Mouse (Mus musculus): ENCODE data around the gene Epx. TPM values are rescaled to one million over a fixed set of nuclear protein-coding genes. Genes with fewer than 3 reads are reported as not detected.
"Not testable (repeated sequence)": the region's sequence is repeated elsewhere in the genome, so short reads cannot be mapped to it uniquely, and the experiment has no call there.

Epx gene
- 0.22 and 0.64 TPM in 2 replicates for polyA plus RNA-seq (2015; fragmentation: Nextera tagmentation; extraction: Ambion mirVana)

DNA sequence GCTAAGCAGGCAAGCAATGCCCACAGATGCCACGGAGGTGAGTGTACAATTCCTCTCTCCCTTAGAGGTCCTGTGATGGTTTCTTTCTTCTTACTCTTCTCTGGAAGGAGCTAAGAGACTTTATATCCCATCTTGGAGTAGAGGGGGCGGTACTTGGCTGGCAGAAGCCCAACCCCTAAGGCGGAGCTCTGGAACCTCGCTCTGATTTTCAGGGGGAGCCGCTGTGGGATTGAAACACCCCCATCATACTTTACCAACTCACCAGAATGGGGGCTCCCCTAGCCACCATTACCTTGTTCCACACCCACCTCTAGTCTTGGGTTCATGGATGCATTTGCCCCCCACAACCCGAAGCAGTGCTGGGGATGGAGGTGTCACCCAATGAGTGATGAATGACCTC, at the start of gene Epx:
Epx (minus strand) TSS at position 101 of the 400 bp plus-strand sequence.
- no peak for DNase-seq (ENCODE audit: low spot score)

DNA sequence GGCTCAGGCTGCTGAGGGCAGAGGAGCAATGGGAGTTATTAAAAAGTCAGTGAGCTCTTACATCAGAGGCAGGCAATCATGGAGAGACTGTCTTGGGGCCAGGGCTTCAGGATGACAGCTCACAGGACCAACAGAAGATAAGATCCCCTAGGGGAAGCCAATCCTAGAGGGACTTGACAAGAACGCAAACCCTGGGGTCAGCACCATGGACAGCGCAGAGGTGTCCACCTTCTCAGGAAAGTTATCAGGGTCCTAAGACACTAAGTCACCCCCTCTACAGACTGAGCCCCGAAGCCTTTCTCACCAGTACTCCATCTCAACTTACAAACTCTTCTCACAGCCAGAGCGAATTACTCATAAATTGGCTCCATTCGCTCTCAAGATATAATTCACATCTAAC, 45.6 kb upstream of the Epx start, which contains the start of gene Olfr464:
Olfr464 (minus strand) TSS at position 2 of the 400 bp plus-strand sequence.
- peak; percentile 10 for DNase-seq (ENCODE audit: low spot score)

DNA sequence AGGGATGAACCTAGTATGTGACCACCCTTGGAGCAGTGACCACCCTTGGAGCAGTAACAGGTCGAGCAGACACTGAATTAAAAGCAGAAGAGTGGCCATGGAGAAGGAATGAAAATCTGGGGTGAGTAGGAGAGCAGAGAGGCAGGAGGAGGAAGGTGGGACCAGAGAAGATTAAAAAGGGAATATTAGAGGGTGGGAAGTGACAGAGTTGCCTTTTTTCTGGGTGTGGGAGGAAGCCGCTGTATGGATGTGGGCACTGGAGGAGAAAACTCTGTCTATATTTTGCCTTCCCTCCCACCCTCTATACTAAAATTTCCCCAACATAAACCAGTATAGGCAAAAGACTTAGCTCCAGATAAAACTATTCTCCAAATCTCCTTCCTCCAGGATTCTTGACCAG, 45.0 kb upstream of the Epx start:
- DNase-seq (ENCODE audit: low spot score): no peak

DNA sequence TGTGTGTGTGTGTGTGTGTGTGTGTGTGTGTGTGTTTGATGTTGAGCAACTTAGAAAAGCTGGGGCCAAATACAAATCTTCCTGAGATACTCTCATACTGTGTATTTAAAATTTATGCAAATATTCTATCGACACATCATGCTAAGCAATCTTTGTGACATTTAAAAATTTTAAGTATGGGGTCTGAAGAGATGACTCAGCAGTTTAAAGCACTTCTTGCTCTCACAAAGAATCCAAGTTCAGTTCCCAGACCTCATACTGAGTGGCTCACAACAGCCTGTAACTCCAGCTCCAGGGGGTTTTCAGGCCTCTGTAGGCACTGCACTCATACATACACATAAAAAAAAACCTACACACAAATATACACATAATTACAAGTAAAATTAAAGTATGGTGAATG, 40.7 kb upstream of the Epx start:
- no peak for DNase-seq (ENCODE audit: low spot score)

DNA sequence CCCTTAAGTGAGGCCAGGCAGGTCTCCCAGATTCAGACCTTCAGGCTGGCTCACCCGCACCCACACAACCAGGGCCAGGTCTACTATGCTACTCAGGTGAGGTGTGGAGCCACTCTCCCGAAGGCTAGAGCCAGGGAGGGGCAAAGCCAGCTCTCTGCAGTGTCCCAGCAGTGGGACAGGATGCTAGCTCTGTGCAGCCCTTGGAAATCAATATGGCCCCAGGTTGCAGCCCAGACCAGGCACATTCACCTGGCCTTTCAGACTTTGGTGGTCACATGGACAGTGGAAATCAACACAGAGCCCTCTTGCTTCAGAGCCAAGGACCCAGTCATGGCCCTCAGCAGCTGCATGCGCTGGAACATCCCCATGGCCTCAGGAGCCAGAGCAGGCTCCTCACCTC, 29.0 kb upstream of the Epx start:
- no peak for DNase-seq (ENCODE audit: low spot score)

DNA sequence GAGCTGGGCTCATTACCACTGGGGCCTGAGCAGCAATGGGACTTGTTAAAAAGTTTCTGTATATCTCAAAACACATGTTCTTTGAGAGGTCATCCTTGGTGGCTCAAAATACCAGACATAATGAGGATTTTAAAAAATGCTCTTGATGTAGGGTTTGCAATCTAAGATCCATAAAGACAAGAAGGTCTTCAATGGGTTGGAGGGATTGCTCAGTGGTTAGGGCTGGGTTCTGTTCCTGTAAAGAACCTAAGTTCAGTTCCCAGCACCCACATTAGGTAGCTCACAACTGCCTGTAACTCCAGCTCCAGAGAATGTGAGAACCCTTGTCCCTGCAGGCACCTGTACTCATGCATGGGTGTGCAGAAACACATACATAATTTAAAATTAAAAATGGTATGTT, 22.0 kb upstream of the Epx start, which contains the start of gene Olfr463:
Olfr463 (minus strand) TSS at position 101 of the 400 bp plus-strand sequence.
- no peak for DNase-seq (ENCODE audit: low spot score)

DNA sequence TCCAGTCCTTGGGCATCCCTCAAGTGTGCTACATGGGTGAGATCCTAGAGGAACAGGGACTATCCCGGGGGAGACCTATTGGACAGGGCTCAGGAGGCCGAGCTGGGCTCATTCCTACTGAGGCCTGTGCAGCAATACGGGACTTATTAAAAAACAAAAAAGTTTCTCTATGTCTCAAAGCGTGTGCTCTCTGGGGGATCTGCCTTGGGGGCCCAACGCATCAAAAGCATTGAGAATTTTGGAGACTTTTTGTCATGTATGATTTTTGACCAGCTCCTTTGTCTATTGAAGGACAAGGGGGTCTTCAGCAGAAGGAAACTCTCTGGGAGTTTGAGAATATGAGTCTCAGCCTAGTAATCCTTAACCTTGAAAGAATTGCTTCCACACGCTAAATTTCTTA, 16.8 kb upstream of the Epx start, which contains the start of gene Olfr462:
Olfr462 (minus strand) TSS at position 101 of the 400 bp plus-strand sequence.
- DNase-seq (ENCODE audit: low spot score): no peak

DNA sequence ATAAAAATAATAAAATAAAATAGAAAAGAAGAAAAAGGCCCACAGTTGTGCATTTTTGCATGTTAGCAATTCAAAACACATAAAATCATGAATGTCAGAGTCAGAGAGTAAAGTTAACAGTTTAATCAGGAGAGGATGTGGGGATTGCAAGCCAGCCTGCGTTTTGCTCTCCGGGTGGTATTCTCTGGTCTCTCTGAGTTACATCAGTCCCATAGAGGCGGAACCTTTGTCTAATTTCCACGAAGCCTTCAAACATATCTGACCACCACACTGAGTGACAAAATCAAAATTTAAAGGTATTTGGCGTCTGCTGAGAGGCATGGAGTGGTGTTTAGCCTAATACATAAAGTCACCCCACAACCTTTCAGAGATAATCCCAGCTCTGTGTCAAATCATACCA, 9.5 kb upstream of the Epx start:
- no peak for DNase-seq (ENCODE audit: low spot score)

DNA sequence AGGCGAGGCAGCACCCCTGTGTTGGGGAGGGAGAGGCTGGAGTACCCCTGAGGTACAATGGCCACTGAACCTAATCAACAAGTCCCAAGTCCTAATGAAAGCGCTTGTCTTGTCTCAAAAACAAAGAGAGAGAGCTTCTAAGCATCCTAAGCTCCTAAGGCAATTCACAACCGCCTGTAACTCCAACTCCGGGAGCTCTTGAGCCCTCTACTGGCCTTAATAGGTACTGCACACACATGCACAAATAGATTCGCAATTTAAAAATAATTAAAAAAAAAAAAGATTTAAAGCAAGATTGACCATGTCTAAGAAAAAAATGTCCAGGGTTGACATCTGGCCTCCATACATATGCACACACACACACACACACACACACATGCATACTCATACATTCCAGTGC, 8.2 kb upstream of the Epx start:
- DNase-seq (ENCODE audit: low spot score): peak; percentile 26

DNA sequence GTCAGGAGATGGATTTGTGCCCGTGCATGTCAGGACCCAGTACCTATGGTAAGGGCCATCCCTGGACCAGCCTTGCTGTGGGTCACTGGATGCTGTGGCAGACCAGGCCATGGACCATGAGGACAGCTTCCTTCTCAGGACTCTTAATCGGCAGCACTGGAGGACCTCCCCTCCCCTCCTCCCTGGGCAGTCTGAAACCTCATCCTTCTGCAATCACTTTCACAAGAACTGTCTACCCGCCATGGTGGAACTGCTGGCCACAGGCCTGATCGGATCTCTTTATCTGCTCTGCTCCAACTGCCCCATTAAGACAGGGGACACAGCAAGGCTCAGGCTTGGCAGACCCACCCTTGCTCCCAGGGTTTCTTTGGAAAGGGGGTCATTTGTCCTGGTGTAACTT, 6.4 kb upstream of the Epx start:
- DNase-seq (ENCODE audit: low spot score): no peak

DNA sequence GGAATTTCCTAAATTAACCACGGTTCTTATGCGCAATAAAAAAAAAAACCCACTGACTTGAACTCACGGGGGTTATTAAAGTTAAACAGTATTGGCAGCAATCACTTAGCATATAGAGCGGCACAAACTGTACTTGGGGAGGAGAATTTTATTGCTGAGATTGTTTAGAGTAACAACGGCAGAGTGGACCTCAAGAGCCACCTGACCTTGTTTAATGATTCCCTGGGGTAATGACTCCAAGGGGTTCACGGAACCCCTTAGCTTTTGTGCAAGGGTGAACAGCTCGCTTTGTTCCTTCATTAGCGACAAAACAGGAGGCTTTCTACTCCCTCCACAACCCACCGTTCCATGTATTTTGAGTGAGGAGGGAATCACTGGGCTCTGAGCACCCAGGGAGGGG, 4.5 kb upstream of the Epx start:
- no peak for DNase-seq (ENCODE audit: low spot score)

DNA sequence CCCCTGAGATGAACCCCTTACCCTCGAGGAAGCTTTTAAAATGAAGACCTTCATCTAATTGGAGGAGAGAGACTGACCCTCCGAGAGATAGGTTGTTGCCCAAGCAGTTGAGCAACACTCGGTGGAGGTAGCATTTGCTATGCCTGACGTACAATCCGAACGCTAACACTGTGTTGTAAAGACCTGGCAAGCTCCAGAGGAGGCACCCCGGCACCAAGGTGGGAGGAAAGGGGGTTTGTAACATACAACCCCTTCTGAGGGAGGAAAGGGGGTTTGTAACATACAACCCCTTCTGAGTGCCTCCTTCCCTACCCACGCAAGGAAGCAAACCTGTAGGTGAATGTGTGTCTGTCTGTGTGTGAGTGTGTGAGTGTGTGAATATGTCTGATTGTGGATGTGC, 3.6 kb downstream of the Epx start:
- DNase-seq (ENCODE audit: low spot score): no peak

DNA sequence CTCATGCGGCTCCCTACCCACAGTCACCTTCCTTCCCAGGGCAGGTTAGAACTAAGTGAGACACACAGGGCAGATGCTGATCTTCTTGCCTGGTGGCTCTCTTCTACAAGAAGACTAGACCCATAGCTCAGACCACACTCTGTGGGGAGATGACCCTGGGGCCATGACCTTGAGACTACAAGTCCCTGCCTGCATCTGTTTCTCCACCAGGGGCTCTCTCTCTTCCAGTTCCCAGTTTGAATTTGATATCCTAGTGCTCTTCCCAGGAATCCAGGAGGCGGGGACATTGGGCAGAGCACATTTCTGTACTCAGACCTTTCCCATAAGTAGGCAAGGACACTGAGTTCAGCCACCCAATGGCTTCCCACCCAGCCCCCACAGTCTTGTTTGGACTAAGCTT, 5.2 kb downstream of the Epx start:
- DNase-seq (ENCODE audit: low spot score): no peak

DNA sequence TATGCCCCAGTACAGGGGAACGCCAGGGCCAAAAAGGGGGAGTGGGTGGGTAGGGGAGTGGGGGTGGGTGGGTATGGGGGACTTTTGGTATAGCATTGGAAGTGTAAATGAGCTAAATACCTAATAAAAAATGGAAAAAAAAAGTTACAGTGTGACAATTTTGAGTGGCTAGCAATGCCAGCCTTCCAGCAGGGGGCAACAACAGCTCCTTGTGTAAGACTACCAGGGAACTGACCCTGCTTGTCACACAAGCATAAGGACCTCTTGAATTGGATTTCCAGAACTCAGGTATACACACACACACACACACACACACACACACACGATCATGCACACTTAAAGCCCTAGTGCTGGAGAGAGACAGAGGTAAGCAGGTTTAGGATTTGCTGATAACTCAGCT, 8.4 kb downstream of the Epx start:
- DNase-seq (ENCODE audit: low spot score): not testable (repeated sequence)

DNA sequence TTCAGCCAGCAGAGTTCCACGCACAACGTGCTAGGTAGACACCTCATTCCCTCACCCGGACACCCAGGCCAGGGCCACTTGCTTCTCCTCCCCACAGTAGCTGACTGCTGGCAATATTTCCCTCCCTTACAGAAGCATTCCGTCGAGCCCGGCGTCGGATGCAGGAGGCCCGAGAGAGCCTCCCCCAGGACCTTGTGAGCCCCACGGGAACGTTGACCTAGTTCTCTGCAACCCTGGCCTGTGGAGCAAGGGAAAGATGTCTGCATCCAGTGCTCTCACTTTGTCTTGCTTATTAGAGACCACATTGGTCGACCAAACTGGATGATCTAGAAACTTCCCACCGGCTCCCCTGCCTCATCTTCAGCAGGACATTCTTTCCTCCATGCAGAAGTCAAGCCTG, 12.5 kb downstream of the Epx start:
- no peak for DNase-seq (ENCODE audit: low spot score)

DNA sequence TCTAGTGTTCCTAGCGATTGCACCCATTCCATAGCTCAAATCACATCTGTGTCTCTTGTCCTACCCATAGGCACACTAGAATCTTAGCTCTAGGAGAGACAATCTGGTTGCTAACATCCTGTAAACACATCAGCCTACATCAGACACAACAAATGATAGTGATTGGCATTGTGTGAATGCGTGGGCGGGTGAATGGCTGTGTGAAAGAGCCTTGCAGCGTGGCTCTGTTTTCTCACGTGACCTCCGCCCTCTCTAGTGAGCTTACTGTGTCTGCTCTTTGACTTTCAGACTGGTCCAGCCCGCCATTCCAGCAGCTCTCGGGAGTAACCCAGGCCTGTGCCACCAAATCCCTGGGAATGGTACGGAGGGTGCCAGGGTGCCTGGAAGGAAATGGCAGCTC, 14.9 kb downstream of the Epx start:
- no peak for DNase-seq (ENCODE audit: low spot score)

DNA sequence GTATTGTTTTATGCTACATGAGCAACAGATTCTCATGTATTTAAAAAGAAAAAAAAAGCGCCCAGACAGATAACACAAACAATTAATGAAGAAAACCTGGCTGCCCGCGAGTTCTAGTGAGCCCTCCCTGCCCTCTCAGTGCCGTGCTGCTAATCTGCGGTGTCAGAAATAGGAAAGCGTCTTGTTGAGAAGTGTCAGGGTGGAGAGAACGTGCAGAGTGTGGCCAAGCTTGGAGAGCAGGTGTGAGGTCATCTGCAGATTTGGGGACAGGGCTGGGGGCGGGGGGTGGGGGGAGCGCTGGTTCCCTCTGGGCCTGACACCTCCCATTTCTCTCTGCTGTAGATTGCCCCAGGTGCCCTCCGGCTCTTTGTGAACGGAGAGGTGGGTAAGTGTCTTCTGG, 16.1 kb downstream of the Epx start:
- no peak for DNase-seq (ENCODE audit: low spot score)

DNA sequence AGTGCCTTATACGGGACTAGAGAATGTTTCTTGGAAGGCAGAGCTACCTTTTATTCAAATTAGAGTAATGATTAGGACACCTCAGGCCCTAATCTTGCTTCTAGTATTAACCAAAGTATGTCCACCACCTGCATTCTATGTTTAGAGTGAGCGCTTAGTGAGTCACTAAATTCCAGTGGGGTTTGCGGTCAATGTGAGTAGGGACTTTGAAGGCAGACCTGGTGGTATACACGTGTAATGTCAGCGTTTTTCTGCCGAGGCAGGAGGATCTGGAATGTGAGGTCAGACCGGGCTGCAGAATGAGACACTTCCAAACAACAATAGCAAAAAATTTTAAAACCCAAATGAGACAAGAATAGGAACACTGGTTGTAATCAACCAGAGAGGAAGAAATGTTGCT, 20.8 kb downstream of the Epx start:
- no peak for DNase-seq (ENCODE audit: low spot score)

DNA sequence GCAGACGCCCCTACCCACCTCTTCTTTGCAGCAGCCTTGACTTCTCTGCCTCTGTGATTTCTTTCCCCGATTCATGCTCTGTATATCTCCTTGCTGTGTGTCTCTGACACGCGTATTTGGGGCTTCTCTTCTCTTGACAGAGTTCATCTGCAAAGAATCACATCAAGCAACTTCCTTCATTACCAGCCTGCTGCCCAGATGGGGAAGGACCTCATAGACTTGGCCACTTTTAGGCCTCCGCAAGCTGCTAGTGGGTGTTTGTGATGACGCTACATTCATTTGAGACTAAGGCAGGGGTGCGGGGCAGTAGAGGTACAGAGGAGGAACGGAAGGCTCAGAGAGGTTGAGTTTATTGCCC, 21.8 kb downstream of the Epx start:
- DNase-seq (ENCODE audit: low spot score): no peak

DNA sequence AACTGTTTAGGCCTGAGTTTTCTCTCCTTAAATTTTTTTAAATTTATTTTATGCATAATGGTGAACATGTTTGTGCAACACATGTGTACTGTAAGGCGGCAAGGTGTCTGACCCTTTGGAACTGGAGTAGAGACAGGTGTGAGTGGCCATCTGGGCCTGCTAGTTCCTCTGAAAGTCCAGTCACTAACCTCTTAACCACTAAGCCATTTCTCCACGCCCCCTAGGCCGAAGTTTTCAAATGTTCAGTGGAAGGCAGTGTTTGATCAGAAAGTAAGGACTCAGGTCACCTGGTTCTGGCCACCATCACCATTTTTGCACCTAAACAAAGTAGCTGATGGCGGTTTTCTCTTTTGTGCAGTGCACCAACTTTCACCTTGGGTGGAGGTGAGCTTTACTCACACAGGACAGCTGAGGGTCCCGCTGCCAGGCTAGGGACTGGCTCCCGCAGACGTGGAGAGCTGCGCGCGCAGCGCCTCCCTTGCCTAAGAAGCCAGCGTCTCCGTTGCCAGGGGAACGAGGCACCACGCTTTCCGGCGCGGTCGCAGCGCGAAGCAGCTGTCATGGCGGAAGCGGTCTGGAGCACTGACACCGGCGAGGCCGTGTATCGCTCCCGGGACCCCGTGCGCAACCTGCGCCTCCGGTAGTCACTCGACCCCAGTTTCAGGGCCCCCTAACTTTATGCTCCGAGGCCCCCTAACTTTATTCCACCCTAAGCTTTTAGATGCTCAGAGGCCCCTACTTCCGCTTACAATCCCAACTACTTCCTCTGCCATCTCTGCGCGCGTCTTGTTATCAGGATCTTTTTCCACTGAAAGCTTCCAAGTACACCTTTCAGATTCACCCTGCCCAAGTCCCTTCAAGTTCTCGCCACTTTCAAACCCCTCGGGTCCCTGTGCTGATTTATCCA, 22.4 kb downstream of the Epx start, which contains the start of gene Mks1:
Mks1 (plus strand) TSS at position 526 of the 907 bp plus-strand sequence.
- peak; percentile 98 for DNase-seq (ENCODE audit: low spot score)

DNA sequence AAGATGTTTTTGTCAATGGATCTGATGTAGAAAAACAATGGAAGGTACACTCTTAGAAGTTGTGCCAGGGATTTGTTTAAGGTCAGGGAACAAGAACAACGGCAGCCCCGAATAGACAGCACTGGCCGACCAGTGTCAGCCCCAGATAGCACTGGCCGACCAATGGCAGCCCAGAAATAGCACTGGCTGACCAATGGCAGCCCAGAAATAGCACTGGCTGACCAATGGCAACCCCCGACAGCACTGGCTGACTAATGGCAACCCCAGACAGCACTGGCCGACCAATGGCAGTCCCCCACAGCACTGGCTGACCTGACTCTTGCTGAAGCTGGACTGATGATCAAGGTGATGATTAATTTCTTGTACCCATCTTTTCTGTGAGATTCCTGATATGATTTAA, 27.5 kb downstream of the Epx start:
- no peak for DNase-seq (ENCODE audit: low spot score)

DNA sequence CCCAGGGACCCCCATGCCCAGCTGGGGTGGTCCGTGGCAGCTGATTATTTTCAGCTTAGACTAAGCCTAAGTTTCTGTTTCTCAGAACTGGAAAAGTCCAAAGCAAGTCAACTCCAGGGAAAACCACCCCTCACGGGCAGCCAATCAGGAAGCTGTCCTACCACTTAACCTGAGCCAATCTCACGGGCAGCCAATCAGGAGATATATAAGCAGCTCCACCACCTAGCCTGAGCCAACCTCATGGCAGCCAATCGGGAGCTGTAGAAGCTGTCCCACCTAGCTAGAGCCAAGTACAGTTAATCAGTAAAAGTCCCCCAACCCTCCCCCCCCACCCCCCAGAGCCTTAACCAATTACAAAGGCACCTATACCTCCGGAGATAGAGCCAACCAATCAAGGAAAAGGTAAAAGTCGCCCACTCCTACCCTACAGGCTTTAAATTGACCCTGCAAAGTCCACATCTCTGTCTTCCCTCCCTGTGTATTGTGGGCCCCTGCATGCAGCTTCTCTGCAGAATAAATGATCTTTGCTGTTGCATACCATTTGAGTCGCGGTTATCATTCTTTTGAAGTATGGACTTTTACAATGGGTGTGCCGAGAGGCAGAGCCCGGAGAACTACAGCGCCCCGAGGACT, 28.3 kb downstream of the Epx start:
- DNase-seq (ENCODE audit: low spot score): no peak

DNA sequence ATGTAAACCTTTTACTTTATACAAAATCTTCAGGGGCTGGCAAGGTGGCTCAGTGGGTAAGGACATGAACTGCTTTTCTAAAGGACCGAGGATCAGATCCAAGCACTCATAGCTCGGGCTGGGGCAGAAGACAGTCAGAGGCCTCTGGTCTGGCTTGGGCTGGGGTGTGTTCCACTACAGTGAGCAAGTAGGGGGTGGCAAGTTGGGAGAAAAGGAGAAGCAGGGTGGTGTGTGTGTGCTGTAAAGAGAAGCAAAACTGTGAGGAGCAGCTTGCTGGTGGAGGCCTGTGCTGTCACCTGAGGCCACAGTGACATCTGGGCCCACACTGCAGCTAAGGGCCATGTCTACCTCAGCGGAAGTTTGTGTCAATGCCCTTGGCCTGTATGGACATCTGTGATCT, 33.9 kb downstream of the Epx start:
- DNase-seq (ENCODE audit: low spot score): no peak

All from thymus, postnatal 0 days (tissue).